Mouse (Mus musculus) B cell, adult 62 days (primary cell): ENCODE data around the gene Dhx32. TPM values are rescaled to one million over a fixed set of nuclear protein-coding genes. Genes with fewer than 3 reads are reported as not detected.

ENCODE experiments used
- total RNA-seq: library from RNA; stranded (reverse); gene quantifications from 4 replicates; pipeline ENCODE4 v1.2.4, GENCODE M21; 2023

The Dhx32 gene
- total RNA-seq: 17.3 to 24.6 TPM (median 17.9 TPM) in 4 replicates

DNA sequence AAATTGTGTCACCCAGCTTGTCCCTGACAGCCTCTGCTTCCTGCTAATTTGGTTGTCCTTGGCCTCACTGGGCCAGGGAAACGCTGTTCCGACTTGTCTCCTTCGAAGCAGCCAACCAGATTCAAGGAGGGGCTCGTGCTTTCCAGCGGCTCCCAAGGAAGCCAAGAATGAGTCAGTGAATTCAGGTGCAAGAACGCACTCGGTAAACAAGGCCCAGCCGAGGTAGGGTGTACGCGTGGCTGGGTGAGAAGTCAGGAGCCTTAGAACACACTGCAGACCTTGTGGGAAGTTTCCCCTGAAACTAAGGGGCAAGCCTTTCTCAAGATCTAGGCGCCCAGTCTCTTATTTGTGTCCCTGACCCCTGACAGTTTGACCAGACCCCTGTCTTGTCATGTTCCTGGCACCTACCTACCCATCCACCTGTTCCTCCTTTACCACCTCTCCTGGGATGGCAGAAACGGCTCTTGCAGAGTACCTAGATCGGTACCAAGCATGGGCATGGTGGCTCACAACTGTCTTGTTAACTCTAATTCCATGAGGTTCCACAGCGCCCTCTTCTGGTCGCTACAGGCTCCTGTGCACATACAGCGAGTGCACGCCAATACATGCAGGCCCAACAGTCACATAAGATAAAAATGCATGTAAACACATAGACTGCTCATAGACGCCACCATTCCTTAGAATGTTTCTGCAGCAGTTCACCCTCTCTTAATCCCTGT lies at the start of gene Dhx32:
TSS of gene Dhx32 (minus strand) at position 10 of the 719 bp plus-strand sequence.

GRCm38 (mm10) chr7:133776626-133776996 lies 5.9 kb downstream of the Dhx32 start, which contains the start of gene Fank1:
Gene Fank1 (plus strand): TSS chr7:133776861.

GRCm38 (mm10) chr7:133679961-133680360 lies 102.6 kb downstream of the Dhx32 start, which contains the start of gene Mmp21:
Gene Mmp21 (minus strand): TSS chr7:133680061.

Other genes starting within 250 kb of the Dhx32 start
- not detected in 4 replicates for gene Tex36, start 180.6 kb downstream of the Dhx32 start, total RNA-seq
- gene Edrf1, start 145.2 kb downstream of the Dhx32 start, total RNA-seq: 47.2 to 57.6 TPM (median 53.4 TPM) in 4 replicates
- gene Mmp21, start 102.7 kb downstream of the Dhx32 start, total RNA-seq: 0.37 to 0.55 TPM in 2 of 4 replicates, not detected in the others
- 61.5 to 77.4 TPM (median 65.4 TPM) in 4 replicates for gene Bccip, start 73.4 kb downstream of the Dhx32 start, total RNA-seq
- gene Uros, start 72.7 kb downstream of the Dhx32 start, total RNA-seq: 9.3 to 11.9 TPM (median 11.3 TPM) in 4 replicates
- not detected in 4 replicates for gene Fank1, start 5.9 kb downstream of the Dhx32 start, total RNA-seq